Mouse (Mus musculus) midbrain, embryonic 15.5 days (tissue): ENCODE measurements around the gene Olfr47. TPM values are rescaled to one million over a fixed set of nuclear protein-coding genes. Genes with fewer than 3 reads are reported as not detected.
"Not testable (repeated sequence)": the region's sequence is repeated elsewhere in the genome, so short reads cannot be mapped to it uniquely, and the experiment has no call there.

Experiments
- ATAC-seq: fragments of 200-750 bp; cut with Nextera tagmentation; replicated peaks from 2 replicates; pipeline ENCODE4 v1.8.0; 2017; ENCODE audit warnings: moderate TSS enrichment
- H3K27ac ChIP-seq: fragments of 300-500 bp; sonication (generic); 2 replicates; pipeline ENCODE4 v1.5.1; 2015; ENCODE audit warnings: mild to moderate bottlenecking, inconsistent platforms
- H3K27me3 ChIP-seq: fragments of 300-500 bp; sonication (generic); replicated peaks from 2 replicates; pipeline ENCODE4 v1.6.1; 2015; ENCODE audit warnings: inconsistent platforms
- H3K36me3 ChIP-seq: fragments of 300-500 bp; sonication (generic); replicated peaks from 2 replicates; pipeline ENCODE4 v1.6.1; 2015; ENCODE audit warnings: inconsistent platforms
- H3K4me1 ChIP-seq: fragments of 300-500 bp; sonication (generic); 2 replicates; pipeline ENCODE4 v1.6.1; 2015; ENCODE audit warnings: inconsistent platforms
- H3K4me2 ChIP-seq: fragments of 300-500 bp; sonication (generic); 2 replicates; pipeline ENCODE4 v1.6.1; 2015; ENCODE audit warnings: inconsistent platforms, mild to moderate bottlenecking, moderate library complexity
- H3K4me3 ChIP-seq: fragments of 300-500 bp; sonication (generic); 2 replicates; pipeline ENCODE4 v1.5.1; 2015; ENCODE audit warnings: mild to moderate bottlenecking, inconsistent platforms
- H3K9ac ChIP-seq: fragments of 300-500 bp; sonication (generic); 2 replicates; pipeline ENCODE4 v1.6.1; 2015; ENCODE audit warnings: mild to moderate bottlenecking, inconsistent platforms
- H3K9me3 ChIP-seq: fragments of 300-500 bp; sonication (generic); 2 replicates; pipeline ENCODE4 v1.6.1; 2016; ENCODE audit warnings: inconsistent platforms
- WGBS: fragments of 180-500 bp; shearing (Covaris S2); methylation state at CpG from one replicate; pipeline ENCODE4 v1.1.7; 2015; ENCODE audit warnings: mixed read lengths; 5-methylcytosine and 5-hydroxymethylcytosine counted together
- polyA plus RNA-seq: library from polyadenylated mRNA; unstranded; fragments of >200 nt; fragmentation: Nextera tagmentation; extraction: Ambion mirVana; gene quantifications from 2 replicates; pipeline ENCODE4 v1.2.1, GENCODE M21; 2015

Olfr47 gene
- not detected in 2 replicates for polyA plus RNA-seq

GRCm38 (mm10) chr6:43231255-43231654, at the start of gene Olfr47:
Gene Olfr47 (plus strand): TSS chr6:43231529.
- not testable (repeated sequence) for H3K9me3 ChIP-seq, H3K4me1 ChIP-seq, H3K36me3 ChIP-seq, H3K4me3 ChIP-seq, H3K27me3 ChIP-seq, ATAC-seq, H3K9ac ChIP-seq, H3K4me2 ChIP-seq, H3K27ac ChIP-seq
- 89% methylated on average over 1 of the region's 1 CpGs for WGBS

- H3K9me3 ChIP-seq, result no peaks in the 10 kb centered on the region
- no peak overlapping the region for H3K4me3 ChIP-seq
- H3K4me2 ChIP-seq, result no peak overlapping the region
- H3K9ac ChIP-seq, result no peak overlapping the region
- no peak for ATAC-seq
- no peak overlapping the region for H3K27ac ChIP-seq
- no peaks in the 10 kb centered on the region for H3K27me3 ChIP-seq
- 91% methylated on average over 3 of the region's 3 CpGs for WGBS
- no peaks in the 10 kb centered on the region for H3K36me3 ChIP-seq
- H3K4me1 ChIP-seq, result no peaks in the 10 kb centered on the region
These were observed 40.3 kb upstream of the Olfr47 start for GRCm38 (mm10) chr6:43190986-43191385.

DNA sequence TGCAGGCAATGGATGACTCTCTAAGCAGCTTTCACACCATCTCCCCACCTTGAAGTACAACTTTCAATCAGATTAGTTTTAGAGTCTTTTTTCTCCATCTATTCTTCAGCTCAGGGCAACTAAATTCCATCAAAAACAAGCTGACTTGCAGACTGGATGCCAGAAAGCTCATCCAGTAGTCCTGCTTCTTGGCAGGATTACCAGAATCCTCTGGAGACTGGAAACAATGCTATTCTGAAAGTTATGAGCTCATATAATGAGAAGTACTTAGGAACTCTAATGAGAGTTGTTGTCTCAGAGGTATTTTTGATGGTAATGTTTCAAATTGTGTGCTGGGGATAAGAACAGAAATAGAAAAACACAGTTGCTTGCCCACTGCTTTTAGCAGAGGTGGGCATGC, 34.5 kb upstream of the Olfr47 start, which contains the start of gene Olfr435:
TSS of gene Olfr435 (plus strand) at position 366 of the 400 bp plus-strand sequence.
- Histone ChIP-seq H3K4me3 (no peak within 1 kb of the TSS), H3K27me3 (no peaks in the 10 kb centered on the region), H3K9me3 (no peaks in the 10 kb centered on the region), H3K9ac (no peak within 1 kb of the TSS), H3K4me2 (no peak within 1 kb of the TSS), H3K27ac (no peak within 1 kb of the TSS), H3K36me3 (no peaks in the 10 kb centered on the region), H3K4me1 (no peaks in the 10 kb centered on the region)
- no peak for ATAC-seq

DNA sequence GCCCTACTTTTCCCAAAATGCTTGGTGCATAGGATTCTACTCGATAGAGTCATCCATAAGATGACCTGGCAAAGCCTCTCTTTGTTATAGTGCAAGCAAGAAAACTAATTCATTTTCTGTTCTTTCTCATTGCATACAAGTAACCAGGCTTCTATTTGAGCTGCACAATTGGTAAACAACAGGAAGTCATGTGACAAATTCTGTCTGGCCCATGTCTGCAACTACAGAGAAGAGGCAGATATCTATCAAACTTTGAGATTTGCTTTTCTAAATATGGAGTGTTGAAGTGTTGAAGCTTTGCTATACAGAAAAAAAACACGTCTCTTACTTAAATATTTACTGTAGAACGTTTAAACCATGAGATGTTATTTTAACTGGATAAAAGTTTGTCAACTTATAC, 33.2 kb upstream of the Olfr47 start:
- no peaks in the 10 kb centered on the region for H3K36me3 ChIP-seq
- WGBS, result 85% methylated on average over 3 of the region's 3 CpGs
- no peak overlapping the region for H3K4me3 ChIP-seq
- no peaks in the 10 kb centered on the region for H3K4me1 ChIP-seq
- ATAC-seq, result no peak
- no peak overlapping the region for H3K9ac ChIP-seq
- no peak overlapping the region for H3K4me2 ChIP-seq
- H3K9me3 ChIP-seq, result no peaks in the 10 kb centered on the region
- no peaks in the 10 kb centered on the region for H3K27me3 ChIP-seq
- no peak overlapping the region for H3K27ac ChIP-seq

DNA sequence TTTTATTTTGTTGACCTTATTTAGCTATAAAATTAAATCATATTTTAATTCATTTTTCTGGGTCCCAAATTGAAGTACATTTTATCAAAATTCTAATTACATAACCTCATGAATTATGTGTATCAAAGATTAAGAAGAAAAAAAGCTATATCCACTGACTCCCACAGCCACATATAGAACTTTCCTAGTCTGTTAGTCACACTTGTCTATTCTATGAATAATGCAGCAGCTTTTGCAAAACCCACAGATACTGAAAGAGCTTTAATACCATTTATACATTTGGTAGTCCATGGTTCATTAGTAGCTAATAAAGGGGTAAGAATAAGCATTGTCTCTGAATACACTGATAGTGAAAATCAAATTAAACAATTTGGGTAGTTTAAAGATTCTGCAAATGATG, 28.5 kb upstream of the Olfr47 start:
- Histone ChIP-seq H3K4me1 (no peaks in the 10 kb centered on the region), H3K9me3 (no peaks in the 10 kb centered on the region), H3K27me3 (no peaks in the 10 kb centered on the region), H3K36me3 (no peaks in the 10 kb centered on the region), H3K27ac (no peak overlapping the region), H3K4me3 (no peak overlapping the region), H3K4me2 (no peak overlapping the region), H3K9ac (no peak overlapping the region)
- ATAC-seq, result no peak

GRCm38 (mm10) chr6:43205355-43205754, 26.0 kb upstream of the Olfr47 start:
- 39% methylated on average over 2 of the region's 2 CpGs for WGBS
- Histone ChIP-seq H3K9ac (no peak overlapping the region), H3K4me2 (no peak overlapping the region), H3K9me3 (no peaks in the 10 kb centered on the region), H3K27ac (no peak overlapping the region), H3K4me3 (no peak overlapping the region), H3K27me3 (no peaks in the 10 kb centered on the region), H3K4me1 (no peaks in the 10 kb centered on the region), H3K36me3 (no peaks in the 10 kb centered on the region)
- ATAC-seq, result no peak

DNA sequence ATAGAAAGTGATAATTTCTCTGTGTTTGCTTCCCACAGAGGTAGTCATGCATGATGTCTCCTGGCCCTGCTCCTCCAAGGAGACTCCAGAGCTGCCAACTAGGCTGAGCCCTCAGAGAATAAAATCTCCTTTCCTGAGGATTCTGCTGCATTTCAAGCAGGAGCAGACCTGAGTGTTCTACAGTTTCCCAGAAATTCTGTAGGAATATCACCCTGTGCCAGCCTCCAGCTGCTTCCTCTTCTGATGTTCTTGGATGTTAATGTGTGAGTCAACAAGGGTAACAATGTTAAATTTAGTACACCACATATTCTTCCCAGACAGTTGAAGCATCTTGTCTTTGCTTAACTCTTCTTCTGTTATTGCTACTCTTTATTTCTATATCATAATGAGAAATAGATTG, 18.5 kb upstream of the Olfr47 start, which contains the start of gene Olfr434:
TSS of gene Olfr434 (plus strand) at position 149 of the 400 bp plus-strand sequence.
- not testable (repeated sequence) for H3K4me3 ChIP-seq, ATAC-seq

GRCm38 (mm10) chr6:43242061-43242460, 10.7 kb downstream of the Olfr47 start:
- no peaks in the 10 kb centered on the region for H3K9me3 ChIP-seq
- no peaks in the 10 kb centered on the region for H3K36me3 ChIP-seq
- no peak overlapping the region for H3K4me3 ChIP-seq
- WGBS, result 12% methylated on average over 4 of the region's 4 CpGs
- H3K9ac ChIP-seq, result no peak overlapping the region
- no peaks in the 10 kb centered on the region for H3K27me3 ChIP-seq
- H3K4me1 ChIP-seq, result no peaks in the 10 kb centered on the region
- no peak overlapping the region for H3K4me2 ChIP-seq
- no peak overlapping the region for H3K27ac ChIP-seq
- no peak for ATAC-seq

More for the DNA sequence above, 18.5 kb upstream of the Olfr47 start, which contains the start of gene Olfr434:
- not testable (repeated sequence) for H3K9me3 ChIP-seq, H3K27me3 ChIP-seq, H3K36me3 ChIP-seq, H3K9ac ChIP-seq, H3K4me2 ChIP-seq, H3K4me1 ChIP-seq, H3K27ac ChIP-seq

DNA sequence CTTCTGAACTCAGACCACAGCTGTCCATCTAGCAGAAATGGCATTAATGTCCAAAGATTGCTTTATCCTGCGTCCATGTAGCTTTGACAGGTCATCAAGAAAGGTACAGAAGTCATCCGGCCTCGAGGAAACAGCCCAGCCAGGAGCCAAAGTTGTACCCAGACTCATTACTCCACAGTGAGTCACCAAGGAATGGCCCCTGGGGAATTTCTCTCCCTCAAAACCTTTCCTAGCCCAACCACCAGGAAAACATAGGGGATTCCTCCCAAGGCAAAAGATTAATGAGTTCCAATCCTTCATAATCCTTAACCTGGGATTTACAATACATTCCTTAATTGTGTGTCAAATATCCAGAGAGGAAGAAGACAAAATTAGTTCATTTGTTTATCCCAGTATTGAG, 16.1 kb downstream of the Olfr47 start:
- no peak overlapping the region for H3K4me3 ChIP-seq
- H3K9me3 ChIP-seq, result no peaks in the 10 kb centered on the region
- no peak overlapping the region for H3K9ac ChIP-seq
- no peak overlapping the region for H3K27ac ChIP-seq
- H3K27me3 ChIP-seq, result no peaks in the 10 kb centered on the region
- WGBS, result 77% methylated on average over 3 of the region's 3 CpGs
- no peaks in the 10 kb centered on the region for H3K36me3 ChIP-seq
- H3K4me1 ChIP-seq, result no peaks in the 10 kb centered on the region
- no peak overlapping the region for H3K4me2 ChIP-seq
- ATAC-seq, result no peak

GRCm38 (mm10) chr6:43252994-43253393, 21.7 kb downstream of the Olfr47 start:
- no peaks in the 10 kb centered on the region for H3K9me3 ChIP-seq
- H3K27ac ChIP-seq, result no peak overlapping the region
- H3K4me2 ChIP-seq, result no peak overlapping the region
- no peaks in the 10 kb centered on the region for H3K4me1 ChIP-seq
- ATAC-seq, result no peak
- no peaks in the 10 kb centered on the region for H3K36me3 ChIP-seq
- WGBS, result 93% methylated on average over 1 of the region's 1 CpGs
- H3K27me3 ChIP-seq, result no peaks in the 10 kb centered on the region
- no peak overlapping the region for H3K4me3 ChIP-seq
- no peak overlapping the region for H3K9ac ChIP-seq

- no peak overlapping the region for H3K4me2 ChIP-seq
These were observed 23.0 kb downstream of the Olfr47 start for GRCm38 (mm10) chr6:43254193-43254926.

GRCm38 (mm10) chr6:43260756-43261155, 29.4 kb downstream of the Olfr47 start:
- Histone ChIP-seq H3K27me3 (peaks cover 9% of the 10 kb centered on the region), H3K9me3 (no peaks in the 10 kb centered on the region), H3K4me1 (peaks cover 7% of the 10 kb centered on the region), H3K9ac (no peak overlapping the region), H3K4me3 (no peak overlapping the region), H3K27ac (no peak overlapping the region), H3K36me3 (no peaks in the 10 kb centered on the region), H3K4me2 (no peak overlapping the region)
- ATAC-seq, result no peak
- 80% methylated on average over 2 of the region's 2 CpGs for WGBS

More at GRCm38 (mm10) chr6:43254193-43254926, 23.0 kb downstream of the Olfr47 start:
- no peak overlapping the region for H3K9ac ChIP-seq
- H3K9me3 ChIP-seq, result no peaks in the 10 kb centered on the region
- no peaks in the 10 kb centered on the region for H3K27me3 ChIP-seq
- no peaks in the 10 kb centered on the region for H3K36me3 ChIP-seq
- H3K27ac ChIP-seq, result no peak overlapping the region
- no peaks in the 10 kb centered on the region for H3K4me1 ChIP-seq
- no peak overlapping the region for H3K4me3 ChIP-seq
- WGBS, result 65% methylated on average over 7 of the region's 7 CpGs
- ATAC-seq, result no peak

DNA sequence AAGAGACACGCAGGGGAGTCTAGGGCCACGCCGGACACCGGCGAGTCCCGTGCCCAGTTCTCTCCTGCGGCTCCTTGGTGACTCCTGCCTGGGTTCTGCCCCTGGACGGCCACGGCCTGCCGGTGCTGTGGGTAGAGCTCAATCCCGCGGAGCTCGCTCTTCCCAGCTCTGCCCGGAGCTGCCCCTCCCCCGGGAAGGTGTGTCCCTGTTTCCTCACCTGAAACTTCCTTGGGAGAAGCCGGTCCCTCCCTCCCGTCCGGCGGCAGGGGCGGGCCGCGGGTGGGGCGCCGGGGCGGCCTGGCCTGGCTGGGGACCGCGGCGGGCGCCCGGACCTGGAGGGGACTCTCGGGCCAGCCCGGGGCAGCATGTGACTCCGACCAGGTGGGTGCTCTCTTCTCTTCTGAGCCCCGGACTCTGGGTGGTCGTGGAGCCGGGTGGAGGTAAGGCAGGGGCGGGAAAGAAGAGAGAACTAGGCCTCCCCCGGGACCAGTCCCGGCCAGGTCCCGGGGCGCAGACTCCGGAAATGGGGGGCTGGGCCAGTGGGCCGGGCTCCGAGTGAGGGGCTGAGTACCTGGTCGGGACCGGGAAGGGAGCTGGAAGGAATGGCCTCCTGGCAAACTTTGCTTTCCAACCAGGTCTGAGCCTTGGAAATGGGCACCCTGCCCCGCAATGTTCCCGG, 34.2 kb downstream of the Olfr47 start, which contains the start of gene Arhgef5:
TSS of gene Arhgef5 (plus strand) at position 220 of the 679 bp plus-strand sequence.
- Histone ChIP-seq H3K27ac (no peak within 1 kb of the TSS), H3K9ac (peak within 1 kb of the TSS; percentile 29), H3K9me3 (no peaks in the 10 kb centered on the region), H3K4me2 (peak within 1 kb of the TSS; percentile 86), H3K4me3 (peak within 1 kb of the TSS; percentile 45), H3K36me3 (no peaks in the 10 kb centered on the region), H3K27me3 (peaks cover 21% of the 10 kb centered on the region), H3K4me1 (peaks cover 9% of the 10 kb centered on the region)
- under 1% methylated on average over 47 of the region's 48 CpGs for WGBS
- ATAC-seq, result peak; percentile 90
